Mouse (Mus musculus) WW6 (cell line): ENCODE measurements around the gene Slk.
A peak's percentile ranks its signal among the peaks of the same experiment; 100 is the strongest.

Source experiments
- DNase-seq: peaks from one replicate; pipeline ENCODE4 v3.0.0-alpha.2; 2013; ENCODE audit warnings: low read depth, low spot score

Slk gene

GRCm38 (mm10) chr19:47579225-47579787 is at the start of gene Slk:
Slk (plus strand) TSS chr19:47579678.
- DNase-seq: peak; percentile 56

- DNase-seq: no peak
Observed at GRCm38 (mm10) chr19:47531309-47531708, 48.2 kb upstream of the Slk start.

DNA sequence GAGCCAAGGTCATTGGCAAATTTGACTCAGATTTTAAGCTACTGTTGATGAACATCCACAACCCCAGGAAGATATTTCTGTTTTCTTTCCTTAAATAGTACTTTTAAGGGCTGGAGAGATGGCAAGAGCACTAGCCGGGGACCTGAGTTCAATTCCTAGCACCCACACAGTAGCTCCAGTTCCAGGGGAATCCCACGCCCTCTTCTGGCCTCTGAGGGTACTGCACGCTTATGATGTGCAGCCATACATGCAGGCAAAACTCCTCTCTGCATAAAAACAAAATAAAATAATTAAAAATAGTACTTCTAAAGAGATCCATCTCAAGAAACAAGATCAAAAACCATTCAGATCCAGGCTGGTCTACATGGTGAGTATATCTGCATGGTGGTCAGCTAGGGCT is 47.0 kb upstream of the Slk start:
- no peak for DNase-seq

DNA sequence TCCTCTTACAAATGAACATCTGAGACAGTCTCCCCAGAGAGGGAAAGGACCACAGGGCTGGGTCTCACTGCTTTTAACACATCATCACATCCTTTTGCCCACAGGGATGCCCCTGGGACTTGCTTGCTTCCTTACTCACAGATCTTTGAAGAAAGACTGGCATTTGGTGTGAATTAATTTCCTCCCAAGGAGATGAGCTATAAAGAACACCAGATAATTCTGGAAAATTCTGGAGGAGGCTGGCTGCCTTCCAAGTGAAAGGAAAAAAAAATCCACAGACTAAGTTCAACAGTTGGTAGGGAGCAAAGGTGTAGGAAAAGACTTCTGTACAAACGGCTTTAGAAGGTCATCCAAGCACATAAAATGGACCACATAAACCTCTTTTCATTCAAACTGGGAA is 45.3 kb upstream of the Slk start:
- no peak for DNase-seq

DNA sequence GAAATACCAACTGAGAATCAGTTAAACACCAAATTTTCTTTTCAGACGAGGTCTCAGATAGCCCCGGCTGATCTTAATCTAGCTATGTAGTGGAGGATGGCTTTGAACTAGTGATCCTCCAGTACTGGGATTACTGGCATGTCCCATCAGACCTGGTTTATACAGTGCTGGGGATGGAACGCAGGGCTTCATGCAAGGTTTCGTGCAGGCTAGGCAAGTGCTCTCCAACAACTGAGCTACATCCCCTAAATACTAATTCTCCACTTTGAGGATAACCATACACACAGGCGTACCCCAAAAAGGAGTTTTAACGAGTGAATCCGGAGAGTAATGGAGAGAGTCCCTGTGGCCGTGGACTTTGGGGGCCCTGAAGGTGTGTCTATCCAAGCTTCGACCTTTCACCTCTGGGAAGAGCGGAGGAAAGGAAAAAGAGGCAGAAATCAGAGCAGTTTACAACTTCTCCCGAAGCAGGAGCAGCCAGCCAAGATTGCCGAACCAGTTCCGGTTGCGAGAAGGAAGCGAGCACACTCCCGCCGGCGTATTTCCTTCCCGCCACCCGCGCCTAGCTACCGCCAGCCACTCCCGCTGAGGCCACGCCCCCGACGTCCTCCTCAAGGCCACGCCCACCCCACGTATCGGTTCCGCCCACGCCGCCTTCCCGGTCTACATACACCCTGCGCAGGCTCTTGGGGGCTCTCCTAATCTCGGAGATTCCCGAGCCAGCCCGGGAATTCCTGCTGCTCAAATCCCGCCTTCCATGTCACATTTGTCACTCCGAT is 42.8 kb upstream of the Slk start:
- DNase-seq: peak; percentile 96

DNA sequence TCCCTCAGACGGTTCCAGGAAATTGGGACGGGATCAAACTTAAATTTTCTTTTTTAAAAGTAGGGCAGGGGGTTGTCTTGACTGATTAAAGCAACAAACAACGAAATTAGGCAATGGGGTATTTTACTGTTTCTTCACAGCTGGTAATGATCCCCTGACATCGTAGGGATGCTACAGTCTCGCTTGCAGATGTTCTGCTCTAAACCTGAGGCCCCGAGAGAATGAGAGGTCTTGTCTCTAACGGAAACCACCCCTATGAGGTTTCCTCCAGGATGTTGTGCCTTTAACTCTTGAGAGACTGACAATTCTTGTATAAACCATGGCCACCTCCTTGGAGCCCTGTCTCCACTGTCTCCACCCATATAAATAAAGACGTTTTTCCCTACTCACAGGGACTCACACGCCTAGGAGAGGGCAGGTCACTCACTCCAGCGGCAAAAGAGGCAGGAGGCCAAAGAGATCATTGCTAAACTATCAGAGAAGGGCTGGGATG is 42.1 kb upstream of the Slk start, which contains the start of gene Stn1:
Gene Stn1, minus strand, starts transcription at position 208 of the 493 bp plus-strand sequence.
- DNase-seq: no peak

GRCm38 (mm10) chr19:47537879-47538278 is 41.6 kb upstream of the Slk start:
- DNase-seq: no peak

GRCm38 (mm10) chr19:47538801-47539200 is 40.7 kb upstream of the Slk start:
- DNase-seq: no peak

GRCm38 (mm10) chr19:47542441-47542840 is 37.0 kb upstream of the Slk start:
- no peak for DNase-seq

- DNase-seq: no peak
Observed at GRCm38 (mm10) chr19:47545055-47545454, 34.4 kb upstream of the Slk start.

- no peak for DNase-seq
Observed at GRCm38 (mm10) chr19:47545528-47545927, 34.0 kb upstream of the Slk start.

DNA sequence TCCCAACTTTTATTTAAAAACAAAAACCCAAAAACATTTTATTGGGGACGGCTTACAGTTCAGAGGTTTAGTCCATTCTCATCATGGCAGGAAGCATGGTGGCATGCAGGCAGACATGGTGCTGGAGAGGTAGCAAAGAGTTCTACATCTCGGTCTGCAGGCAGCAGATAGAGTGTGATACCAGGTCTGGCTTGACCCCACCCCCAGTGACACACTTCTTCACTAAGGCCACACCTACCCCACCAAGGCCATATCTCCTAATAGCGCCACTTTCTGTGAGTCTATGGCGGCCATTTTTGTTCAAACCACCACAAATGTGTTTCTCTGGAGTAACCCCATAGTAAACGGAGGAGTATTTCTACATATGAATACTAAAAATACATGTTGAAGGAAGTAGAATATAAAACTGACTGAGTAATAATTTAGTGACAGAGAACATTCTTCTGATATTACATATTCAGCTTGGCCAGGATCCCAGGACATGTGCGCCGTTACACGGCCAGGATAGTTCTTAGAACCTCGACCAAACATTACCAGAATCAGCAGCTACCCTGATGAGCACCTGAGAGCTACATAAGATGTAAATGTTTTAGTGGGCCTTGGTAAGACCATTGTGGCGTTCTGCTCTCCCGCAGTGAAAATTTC is 30.9 kb upstream of the Slk start:
- DNase-seq: no peak

DNA sequence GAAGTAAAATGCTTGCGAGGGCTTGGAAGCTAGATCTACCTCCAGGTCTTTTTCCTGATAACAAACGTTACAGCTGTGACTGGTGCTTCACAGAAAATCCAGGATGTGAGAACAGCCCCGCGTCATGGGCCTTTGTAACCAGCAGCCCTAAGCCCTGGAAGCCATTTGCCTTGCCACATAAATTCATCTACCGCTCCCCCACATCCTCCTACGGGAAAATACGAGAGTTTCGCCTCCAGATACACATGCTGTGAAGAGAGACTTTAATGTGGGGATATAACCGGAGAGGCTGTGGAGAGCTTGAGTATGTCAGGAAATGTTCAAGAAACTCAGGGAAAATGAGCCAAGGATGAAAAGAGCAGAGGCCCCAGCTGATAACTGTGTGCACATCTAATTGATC is 30.3 kb upstream of the Slk start:
- DNase-seq: no peak

DNA sequence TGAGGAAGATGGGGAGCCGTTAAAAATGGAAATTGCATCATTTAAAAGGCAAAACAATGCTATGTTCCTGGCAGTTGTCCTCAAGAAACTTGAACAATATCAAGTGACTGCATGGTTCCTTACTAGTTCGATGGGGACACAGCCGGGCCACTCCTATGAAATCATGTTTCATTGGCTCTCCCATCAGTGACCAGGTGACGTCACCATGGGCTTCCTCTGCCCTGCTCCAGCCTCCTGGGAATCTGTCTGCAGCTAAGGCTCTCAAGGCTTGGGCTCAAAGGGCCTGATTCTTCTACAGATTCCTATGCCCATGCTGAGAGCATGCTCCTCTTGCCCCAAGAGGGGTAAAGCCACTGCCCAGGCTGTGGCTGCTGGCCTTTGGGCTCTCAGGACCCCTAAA is 29.9 kb upstream of the Slk start:
- no peak for DNase-seq

GRCm38 (mm10) chr19:47559145-47559544 is 20.3 kb upstream of the Slk start:
- DNase-seq: no peak

DNA sequence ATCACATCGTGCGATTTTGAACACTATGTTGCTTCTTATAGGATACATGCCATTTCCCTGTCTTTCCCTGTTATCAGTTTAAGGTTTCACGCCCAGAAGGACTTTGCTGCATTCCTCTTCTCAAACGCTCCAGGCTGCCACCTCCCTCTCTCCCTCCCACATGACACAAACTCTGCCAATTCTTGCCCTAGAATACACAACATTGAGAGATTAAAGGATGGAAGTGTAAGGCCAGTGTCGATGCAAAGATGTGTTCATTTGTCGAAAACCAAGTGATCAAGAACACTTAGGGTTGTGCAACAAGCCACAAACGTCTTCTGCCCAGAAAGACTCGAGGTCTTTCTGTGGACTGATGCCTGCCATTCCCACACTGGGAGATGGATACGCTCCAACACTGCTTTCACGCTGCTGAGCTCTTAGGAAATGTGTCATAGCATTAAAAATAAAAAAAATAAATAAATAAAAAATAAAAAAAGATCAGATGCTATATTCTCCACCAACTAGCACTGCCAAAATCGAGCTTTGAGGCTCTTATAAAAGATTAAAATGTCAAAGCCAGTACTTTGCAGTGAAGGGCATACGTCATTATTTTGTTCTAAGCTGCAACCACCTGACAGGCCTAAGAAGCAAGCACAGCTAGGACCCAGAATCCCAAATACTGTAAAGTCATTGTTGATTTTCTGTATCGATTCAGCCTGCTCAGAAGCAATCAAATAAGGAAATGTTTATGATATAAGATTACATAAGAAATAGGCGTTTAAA is 19.5 kb upstream of the Slk start:
- no peak for DNase-seq

- no peak for DNase-seq
Observed at GRCm38 (mm10) chr19:47560544-47561161, 18.8 kb upstream of the Slk start.

- no peak for DNase-seq
Observed at GRCm38 (mm10) chr19:47561996-47562441, 17.5 kb upstream of the Slk start.

DNA sequence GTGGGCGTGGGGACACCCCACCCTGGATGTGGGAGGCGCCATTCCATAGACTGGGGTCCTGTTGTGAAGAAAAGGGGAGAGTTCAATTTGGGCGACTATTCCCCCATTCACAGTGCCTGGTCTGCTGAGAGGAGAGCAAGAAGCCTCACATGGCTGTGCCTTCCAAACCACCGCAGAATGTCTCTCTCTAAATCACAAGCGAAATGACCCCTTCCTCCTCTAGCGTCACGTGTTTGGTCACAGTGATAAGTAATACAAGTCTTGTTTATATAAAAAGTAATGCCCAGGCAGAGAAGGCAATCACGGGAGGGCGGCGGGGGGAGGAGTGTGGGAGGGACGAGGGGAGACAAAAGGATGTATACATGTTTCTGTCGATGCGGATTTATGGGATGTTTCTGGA is 15.8 kb upstream of the Slk start:
- no peak for DNase-seq

DNA sequence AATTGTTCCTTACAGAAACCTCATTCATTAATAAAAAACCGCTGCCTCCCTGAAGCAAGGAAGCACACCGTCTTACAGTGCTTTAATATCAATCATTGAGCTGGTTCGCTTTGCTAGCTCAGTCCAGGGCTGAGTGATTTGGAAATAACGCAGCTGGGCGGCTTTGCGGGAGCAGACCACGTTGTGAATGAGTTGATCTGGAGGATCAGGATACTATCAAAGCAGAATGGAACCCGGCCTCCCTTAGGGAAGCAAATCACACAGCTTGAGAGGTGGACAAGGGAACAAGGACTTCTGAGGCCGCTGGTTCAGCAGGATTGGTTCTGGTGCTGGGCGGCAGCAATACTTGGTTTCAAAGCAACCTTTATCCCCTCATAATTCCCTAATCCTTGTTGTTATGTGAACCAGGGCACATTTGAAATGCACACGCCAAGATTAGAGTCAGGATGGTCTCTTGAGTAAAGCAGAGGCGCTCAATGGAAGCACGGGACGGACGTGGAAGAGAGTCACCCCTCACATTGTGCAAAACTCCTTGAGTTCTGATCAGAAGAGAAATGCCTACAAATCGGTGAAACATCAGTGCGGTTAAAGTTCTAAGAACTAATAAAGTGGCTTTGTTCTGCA is 14.3 kb upstream of the Slk start:
- no peak for DNase-seq

DNA sequence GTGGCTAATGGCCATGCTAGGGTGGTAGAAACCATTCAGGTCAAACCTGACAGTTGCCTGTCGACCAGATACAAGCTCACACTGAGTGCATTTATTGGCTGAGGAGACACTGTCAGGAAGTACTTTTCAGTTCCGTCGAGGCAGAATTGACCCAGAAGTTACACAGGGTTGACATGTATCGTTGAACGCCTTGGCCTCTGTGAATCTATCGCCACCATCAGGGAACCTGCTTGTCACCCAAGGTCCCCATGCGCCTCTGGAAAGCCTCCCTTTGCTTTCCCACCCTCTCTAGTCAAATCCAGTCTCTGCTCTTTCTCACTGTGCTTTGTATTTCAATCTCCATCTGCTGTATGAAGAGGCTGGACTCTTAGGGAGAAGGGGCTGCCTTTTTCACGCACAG is 13.5 kb upstream of the Slk start:
- DNase-seq: no peak
